Mouse (Mus musculus): ENCODE measurements around the gene Itpr3. TPM values are rescaled to one million over a fixed set of nuclear protein-coding genes. Genes with fewer than 3 reads are reported as not detected.

The Itpr3 gene
- 104 TPM for total RNA-seq (2023)

GRCm38 (mm10) chr17:27056812-27057516 is at the start of gene Itpr3:
Gene Itpr3, plus strand, starts transcription at chr17:27057304.

DNA sequence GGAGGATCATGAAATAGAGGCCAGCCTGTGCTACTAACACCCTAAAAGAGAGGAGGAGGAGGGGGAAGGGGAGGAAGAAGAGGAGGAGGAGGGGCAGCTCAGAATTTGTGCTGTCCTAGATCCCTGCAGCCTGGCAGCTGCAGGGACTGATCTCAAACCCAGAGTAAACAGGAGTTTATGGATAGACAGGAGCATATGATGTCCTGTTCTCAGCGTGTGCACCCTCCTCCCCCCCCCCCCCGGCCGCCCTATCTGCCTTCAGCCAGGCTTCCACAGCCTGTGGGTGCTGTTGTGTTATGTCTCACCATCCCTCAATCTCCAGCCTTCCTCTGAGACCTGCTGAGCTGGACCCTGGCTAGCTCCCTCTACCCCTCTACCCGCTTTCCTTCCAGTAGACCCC is 28.2 kb upstream of the Itpr3 start, which contains the start of gene Bak1:
TSS of gene Bak1 (minus strand) at position 101 of the 400 bp plus-strand sequence.

GRCm38 (mm10) chr17:27133551-27134141 is 76.5 kb downstream of the Itpr3 start, which contains the start of gene Uqcc2:
Gene Uqcc2, minus strand, starts transcription at chr17:27133916.

GRCm38 (mm10) chr17:27167545-27167944 is 110.4 kb downstream of the Itpr3 start, which contains the start of gene Ip6k3:
Gene Ip6k3, minus strand, starts transcription at chr17:27167795.

Other genes starting within 250 kb of the Itpr3 start
- gene Nkx2-5, start 212.3 kb upstream of the Itpr3 start, total RNA-seq (2023) = not detected
- gene Kifc5b, start 140.2 kb upstream of the Itpr3 start, total RNA-seq (2023) = 7.1 TPM
- 154 TPM for gene Phf1, start 124.3 kb upstream of the Itpr3 start, total RNA-seq (2023)
- gene Cuta, start 117.7 kb upstream of the Itpr3 start, total RNA-seq (2023) = 88.8 TPM
- 2.7 TPM for gene Syngap1, start 116.1 kb upstream of the Itpr3 start, total RNA-seq (2023)
- gene Zbtb9, start 84.1 kb upstream of the Itpr3 start, total RNA-seq (2023) = 21.0 TPM
- gene Bak1, start 28.3 kb upstream of the Itpr3 start, total RNA-seq (2023) = 37.7 TPM
- 47.1 TPM for gene Uqcc2, start 76.6 kb downstream of the Itpr3 start, total RNA-seq (2023)
- not detected for gene Ip6k3, start 110.5 kb downstream of the Itpr3 start, total RNA-seq (2023)
- 80.0 TPM for gene Lemd2, start 147.2 kb downstream of the Itpr3 start, total RNA-seq (2023)